Comparison of ENCODE assay signal across 9 mouse cellular contexts in the genomic region with DNA sequence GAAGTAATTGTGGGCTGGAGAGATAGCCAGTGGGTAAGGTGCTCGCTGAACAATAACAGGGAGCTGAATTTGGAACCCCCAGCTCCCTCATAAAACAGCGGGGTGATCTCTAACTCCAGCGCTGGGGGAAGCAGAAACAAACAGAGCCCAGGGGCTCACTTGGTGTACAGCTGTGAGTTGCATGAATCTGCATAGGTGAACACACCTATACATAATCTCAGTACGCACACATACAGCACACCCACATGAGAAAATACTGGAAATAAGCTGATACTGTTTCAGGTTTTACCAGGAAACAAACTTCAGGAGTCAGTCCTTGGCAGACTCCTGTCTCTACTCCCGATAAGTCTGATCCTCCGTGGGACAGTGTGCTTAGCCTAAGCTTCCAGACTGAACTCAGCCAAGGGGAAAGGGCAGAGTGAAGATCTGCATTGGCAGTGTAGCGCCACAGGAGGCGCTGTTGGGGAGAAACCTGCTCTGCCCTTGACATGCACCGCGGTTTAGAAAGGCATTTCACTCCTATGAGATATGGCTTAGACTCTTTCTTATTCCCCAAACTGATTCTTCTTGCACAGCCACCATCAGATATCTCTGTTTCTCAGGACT. TPM values are rescaled to one million over a fixed set of nuclear protein-coding genes. Genes with fewer than 3 reads are reported as not detected.
DNase-seq lines count a peak whose midpoint lies in the region; ATAC-seq and TF ChIP-seq lines count a peak whose summit lies in the region.
"Had no signal": no experiment of that assay in that cellular context is flagged by ENCODE, and none has a peak within 500 bp of the region (broad histone marks: within the 10 kb centered on the region; RNA-seq: fewer than 3 reads in every experiment).

No protein-coding gene starts in this region.

- no peak for TF ChIP-seq POLR2A in cerebellum, adult 2 months (IDR thresholded peaks at IDR 0.05; ENCODE audit: borderline replicate concordance, insufficient read depth, low read length)

- no peak for ATAC-seq in intestine, embryonic 14.5 days (replicated peaks; ENCODE audit: low FRiP score, low TSS enrichment, low read depth)
- no peak; the same call in none of the 2 replicates for ATAC-seq in intestine, embryonic 16.5 days
- ATAC-seq in common myeloid progenitor, adult 5-6 weeks (replicated peaks; ENCODE audit: low read depth, poor library complexity, severe bottlenecking) = 0 out of 2 replicates have a peak, but pooled peaks have one; percentile 60
- peak; percentile 37 to 58 for ATAC-seq in hematopoietic stem cell, adult 5-6 weeks (replicated peaks in 1 of 2; ENCODE audit: insufficient read depth in 1 of 2, low FRiP score in 2 of 2, low TSS enrichment in 1 of 2, low read depth in 1 of 2, poor library complexity in 2 of 2, severe bottlenecking in 2 of 2)
- peak; percentile 59 for ATAC-seq in lung, embryonic 16.5 days (ENCODE audit: low read depth)

- H3K4me2 ChIP-seq in intestine, embryonic 14.5 days (ENCODE audit: low read length) = peak overlapping the region; percentile 32
- H3K4me2 ChIP-seq in intestine, embryonic 16.5 days (ENCODE audit: low read depth, low read length) = no peak overlapping the region
- H3K4me2 ChIP-seq in lung, embryonic 16.5 days (ENCODE audit: low read depth, low read length) = peak overlapping the region; percentile 14; the same call in 1 of the 2 replicates

- no peaks in the 10 kb centered on the region for H3K27me3 ChIP-seq in intestine, embryonic 14.5 days (replicated peaks; ENCODE audit: control insufficient read depth, insufficient read depth, low read length)
- H3K27me3 ChIP-seq in intestine, embryonic 16.5 days (replicated peaks; ENCODE audit: control insufficient read depth, insufficient read depth, low read length) = no peaks in the 10 kb centered on the region
- H3K27me3 ChIP-seq in lung, embryonic 16.5 days (ENCODE audit: control insufficient read depth, insufficient read depth, low read depth, low read length) = no peaks in the 10 kb centered on the region
- no peaks in the 10 kb centered on the region for H3K27me3 ChIP-seq in cerebellum, adult 2 months (ENCODE audit: control insufficient read depth, insufficient read depth, low read length)

- DNase-seq in intestine, embryonic 14.5 days (ENCODE audit: low spot score) = peak; percentile 57
- no peak for DNase-seq in Muller cell, postnatal 12 days (ENCODE audit: inconsistent ontology term)
- DNase-seq in right cerebral cortex, postnatal 36 days (ENCODE audit: low spot score in 2 of 2) = no peak
- no peak for DNase-seq in cerebellum, adult 2 months

- no peak overlapping the region for H3K27ac ChIP-seq in intestine, embryonic 14.5 days (ENCODE audit: low read depth)
- H3K27ac ChIP-seq in intestine, embryonic 16.5 days (ENCODE audit: low read length) = no peak overlapping the region
- no peak overlapping the region for H3K27ac ChIP-seq in lung, embryonic 16.5 days (ENCODE audit: low read length)
- H3K27ac ChIP-seq in cerebellum, adult 2 months (ENCODE audit: insufficient read depth, low read length) = no peak overlapping the region

- no peak overlapping the region for H3K9ac ChIP-seq in intestine, embryonic 14.5 days (ENCODE audit: low read length)
- H3K9ac ChIP-seq in intestine, embryonic 16.5 days (ENCODE audit: low read depth, low read length) = no peak overlapping the region
- H3K9ac ChIP-seq in lung, embryonic 16.5 days (ENCODE audit: low read length) = no peak overlapping the region

- H3K9me3 ChIP-seq in intestine, embryonic 14.5 days (ENCODE audit: control insufficient read depth, low read length) = no peaks in the 10 kb centered on the region
- H3K9me3 ChIP-seq in intestine, embryonic 16.5 days (ENCODE audit: control insufficient read depth, low read length) = no peaks in the 10 kb centered on the region
- H3K9me3 ChIP-seq in lung, embryonic 16.5 days (ENCODE audit: control insufficient read depth, low read length) = no peaks in the 10 kb centered on the region

- no peak for TF ChIP-seq CTCF in cerebellum, adult 2 months (IDR thresholded peaks at IDR 0.05; ENCODE audit: borderline replicate concordance, insufficient read depth, low read depth, low read length)

- H3K4me3 ChIP-seq in intestine, embryonic 14.5 days (ENCODE audit: low read depth, low read length) = no peak overlapping the region
- no peak overlapping the region for H3K4me3 ChIP-seq in intestine, embryonic 16.5 days (ENCODE audit: low read length)
- H3K4me3 ChIP-seq in lung, embryonic 16.5 days (ENCODE audit: low read length) = no peak overlapping the region
- H3K4me3 ChIP-seq in cerebellum, adult 2 months (replicated peaks; ENCODE audit: insufficient read depth, low read depth, low read length) = no peak overlapping the region

- no peaks in the 10 kb centered on the region for H3K36me3 ChIP-seq in intestine, embryonic 14.5 days (ENCODE audit: control insufficient read depth, insufficient read depth, low read length)
- no peaks in the 10 kb centered on the region for H3K36me3 ChIP-seq in intestine, embryonic 16.5 days (ENCODE audit: control insufficient read depth, insufficient read depth, low read length)
- no peaks in the 10 kb centered on the region for H3K36me3 ChIP-seq in lung, embryonic 16.5 days (ENCODE audit: control insufficient read depth, insufficient read depth, low read length)

- WGBS in intestine, embryonic 14.5 days = 25% methylated on average over 10 of the region's 10 CpGs
- WGBS in intestine, embryonic 16.5 days = 29% methylated on average over 10 of the region's 10 CpGs
- WGBS in lung, embryonic 16.5 days = 20% methylated on average over 10 of the region's 10 CpGs
- WGBS in cerebellum, adult 2 months = 27% methylated on average over 10 of the region's 10 CpGs

- no peaks in the 10 kb centered on the region for H3K4me1 ChIP-seq in intestine, embryonic 14.5 days (replicated peaks; ENCODE audit: control insufficient read depth, insufficient read depth, low read length)
- peaks cover 3% of the 10 kb centered on the region; the same call in 1 of the 2 replicates for H3K4me1 ChIP-seq in intestine, embryonic 16.5 days (ENCODE audit: control insufficient read depth, insufficient read depth, low read length)
- no peaks in the 10 kb centered on the region; the same call in 1 of the 2 replicates for H3K4me1 ChIP-seq in lung, embryonic 16.5 days (replicated peaks; ENCODE audit: control insufficient read depth, insufficient read depth, low read length)
- no peaks in the 10 kb centered on the region for H3K4me1 ChIP-seq in cerebellum, adult 2 months (ENCODE audit: control insufficient read depth, insufficient read depth, low read length)

RNA-seq across cellular contexts. Expression of gene Lhx8, which starts 34.2 kb away (rescaled TPM):
- polyA plus RNA-seq in intestine, embryonic 14.5 days (2014; fragmentation: Nextera tagmentation; extraction: Ambion mirVana) = not detected in 2 replicates
- polyA plus RNA-seq in intestine, embryonic 16.5 days (2015; fragmentation: Nextera tagmentation; extraction: Ambion mirVana) = 0.27 TPM in 1 of 2 replicates, not detected in the other
- not detected in 2 replicates for total RNA-seq in common myeloid progenitor, adult 5-6 weeks (2017)
- total RNA-seq in hematopoietic stem cell, adult 5-6 weeks (2017) = not detected in 2 replicates
- 0.09 and 0.11 TPM in 2 replicates for polyA plus RNA-seq in lung, embryonic 16.5 days (2015; fragmentation: Nextera tagmentation; extraction: Ambion mirVana)
- not detected in 2 replicates for polyA plus RNA-seq in cerebellum, adult 2 months (2012; rRNA removed)
- polyA plus RNA-seq: spleen, adult 2 months had no signal

Comparison
In these comparisons a context has a peak if more than half of its experiments do, and no peak if none do; other contexts are left out.
1. ATAC-seq: peak in common myeloid progenitor, adult 5-6 weeks (single experiment), hematopoietic stem cell, adult 5-6 weeks (2 of 2) and lung, embryonic 16.5 days (single experiment); none in intestine, embryonic 14.5 days (single experiment) and intestine, embryonic 16.5 days (single experiment).